Mouse (Mus musculus): Measurements from ENCODE around the gene Ankrd13b. TPM values are rescaled to one million over a fixed set of nuclear protein-coding genes. Genes with fewer than 3 reads are reported as not detected.
A peak's percentile ranks its signal among the peaks of the same experiment; 100 is the strongest.

Ankrd13b gene
- polyA plus RNA-seq, 1 experiment, result not detected

GRCm38 (mm10) chr11:77511336-77511735, 21.9 kb upstream of the Ankrd13b start:
- Histone ChIP-seq H3K27ac (ENCODE audit: insufficient read depth, low read depth, low read length) (no peak overlapping the region), H3K4me3 (ENCODE audit: insufficient read depth, low read depth, low read length) (no peak overlapping the region), H3K4me1 (ENCODE audit: control insufficient read depth, insufficient read depth, low read length) (peaks cover 39% of the 10 kb centered on the region)
- 88% methylated on average over 5 of the region's 5 CpGs for WGBS
- no peak for TF ChIP-seq CTCF (IDR thresholded peaks at IDR 0.05; ENCODE audit: insufficient read depth, low read depth, low read length)
- TF ChIP-seq POLR2A (IDR thresholded peaks at IDR 0.05; ENCODE audit: insufficient read depth, low read depth, low read length), result no peak

DNA sequence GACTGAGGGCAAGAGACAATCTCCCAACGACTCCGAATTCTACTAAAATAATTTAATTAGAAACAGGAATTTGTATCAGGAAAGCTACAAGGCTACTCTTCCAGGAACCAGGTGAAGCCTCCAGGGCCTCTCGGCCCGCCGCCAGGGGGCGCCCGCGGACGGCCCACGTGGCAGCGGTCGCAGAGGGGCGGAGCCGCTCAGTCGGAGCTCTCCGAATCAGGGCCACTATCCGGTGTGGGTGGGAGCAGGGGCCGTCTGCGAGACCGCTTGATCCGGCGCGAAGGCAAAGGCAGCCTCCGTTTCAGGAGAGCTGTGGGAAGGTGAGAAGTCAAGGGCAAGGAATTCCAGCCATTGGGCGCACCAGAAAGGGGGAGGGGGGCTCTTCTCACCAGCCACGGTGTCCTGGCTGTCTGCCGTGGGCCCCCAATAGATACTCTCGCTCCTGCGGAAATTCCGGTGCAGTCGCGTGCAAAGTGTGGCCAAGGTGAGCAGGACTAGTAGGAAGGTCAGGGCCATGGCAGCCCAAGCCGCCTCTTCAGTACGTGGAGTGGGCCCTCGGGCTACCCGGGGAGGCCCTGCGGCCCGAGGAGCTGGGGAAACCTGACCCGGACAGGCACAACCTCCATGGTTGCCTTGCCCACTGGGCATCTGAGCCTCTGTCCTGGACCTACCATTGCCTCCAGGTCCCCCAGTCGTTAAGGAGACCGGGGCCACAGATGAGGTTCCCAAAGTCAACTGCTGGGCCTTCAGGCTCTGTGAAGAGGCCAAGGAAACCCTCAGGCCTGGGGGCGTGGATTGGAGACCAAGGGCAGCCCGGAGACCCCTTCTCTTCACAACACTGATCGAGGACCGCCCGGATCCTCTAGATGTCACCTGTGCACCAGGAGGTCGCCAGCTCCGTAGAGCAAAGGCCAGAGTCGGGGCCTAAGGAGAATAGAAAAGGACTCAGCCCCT, 18.9 kb upstream of the Ankrd13b start:
- peak overlapping the region; percentile 54 for H3K4me3 ChIP-seq (ENCODE audit: insufficient read depth, low read depth, low read length)
- H3K27ac ChIP-seq (ENCODE audit: insufficient read depth, low read depth, low read length), result no peak overlapping the region
- TF ChIP-seq CTCF (IDR thresholded peaks at IDR 0.05; ENCODE audit: insufficient read depth, low read depth, low read length) (peak; percentile 85), POLR2A (IDR thresholded peaks at IDR 0.05; ENCODE audit: insufficient read depth, low read depth, low read length) (0 out of 2 replicates have a peak, but pooled peaks have one; percentile 27)
- peaks cover 22% of the 10 kb centered on the region for H3K4me1 ChIP-seq (ENCODE audit: control insufficient read depth, insufficient read depth, low read length)
- WGBS, result 21% methylated on average over 49 of the region's 49 CpGs

DNA sequence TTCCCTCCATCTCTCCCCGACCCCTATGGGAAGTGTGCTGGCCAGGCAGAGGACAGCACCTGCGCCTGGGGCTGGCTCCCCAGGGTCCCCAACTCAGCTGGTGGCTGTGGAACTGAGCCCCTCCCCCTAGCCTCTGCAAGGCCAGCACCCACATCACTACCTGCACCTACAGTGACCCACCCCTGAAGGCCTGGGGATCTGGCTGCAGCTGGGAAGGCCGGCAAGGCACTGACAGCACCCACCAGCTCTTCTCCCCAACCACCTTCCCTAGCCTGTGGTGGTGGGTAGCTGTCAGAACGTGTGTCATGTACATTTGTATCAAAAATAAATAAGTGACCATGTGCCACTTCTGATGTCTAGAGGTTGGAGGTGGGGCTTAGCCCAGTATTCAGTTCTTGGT, 17.9 kb upstream of the Ankrd13b start:
- peaks cover 16% of the 10 kb centered on the region for H3K4me1 ChIP-seq (ENCODE audit: control insufficient read depth, insufficient read depth, low read length)
- TF ChIP-seq CTCF (IDR thresholded peaks at IDR 0.05; ENCODE audit: insufficient read depth, low read depth, low read length) (0 out of 2 replicates have a peak, but pooled peaks have one; percentile 6), POLR2A (IDR thresholded peaks at IDR 0.05; ENCODE audit: insufficient read depth, low read depth, low read length) (no peak)
- no peak overlapping the region for H3K27ac ChIP-seq (ENCODE audit: insufficient read depth, low read depth, low read length)
- WGBS, result 76% methylated on average over 4 of the region's 4 CpGs
- no peak overlapping the region for H3K4me3 ChIP-seq (ENCODE audit: insufficient read depth, low read depth, low read length)

- H3K27ac ChIP-seq (ENCODE audit: insufficient read depth, low read depth, low read length), result no peak overlapping the region
- TF ChIP-seq POLR2A (IDR thresholded peaks at IDR 0.05; ENCODE audit: insufficient read depth, low read depth, low read length), result no peak
- no peak; the same call in 1 of the 2 replicates for TF ChIP-seq CTCF (IDR thresholded peaks at IDR 0.05; ENCODE audit: insufficient read depth, low read depth, low read length)
- peaks cover 15% of the 10 kb centered on the region for H3K4me1 ChIP-seq (ENCODE audit: control insufficient read depth, insufficient read depth, low read length)
- 85% methylated on average over 6 of the region's 6 CpGs for WGBS
- no peak overlapping the region for H3K4me3 ChIP-seq (ENCODE audit: insufficient read depth, low read depth, low read length)
Observed at GRCm38 (mm10) chr11:77506941-77507340, 17.5 kb upstream of the Ankrd13b start.

DNA sequence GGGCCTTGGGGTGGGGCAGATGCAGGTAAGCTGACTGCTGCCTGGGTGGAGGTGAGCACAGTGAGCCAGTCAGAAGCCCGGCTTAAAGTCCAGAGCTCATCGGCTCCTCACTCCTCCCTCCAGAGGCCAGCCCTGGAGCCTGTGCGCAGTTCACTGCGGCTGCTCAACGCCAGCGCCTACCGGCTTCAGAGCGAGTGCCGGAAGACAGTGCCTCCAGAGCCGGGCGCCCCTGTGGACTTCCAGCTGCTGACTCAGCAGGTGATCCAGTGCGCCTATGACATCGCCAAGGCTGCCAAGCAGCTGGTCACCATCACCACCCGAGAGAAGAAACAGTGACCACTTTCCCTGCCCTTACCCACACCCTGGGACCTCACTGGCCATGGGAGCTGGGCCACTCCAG, 16.8 kb upstream of the Ankrd13b start:
- TF ChIP-seq POLR2A (IDR thresholded peaks at IDR 0.05; ENCODE audit: insufficient read depth, low read depth, low read length) (no peak), CTCF (IDR thresholded peaks at IDR 0.05; ENCODE audit: insufficient read depth, low read depth, low read length) (no peak)
- 79% methylated on average over 14 of the region's 14 CpGs for WGBS

DNA sequence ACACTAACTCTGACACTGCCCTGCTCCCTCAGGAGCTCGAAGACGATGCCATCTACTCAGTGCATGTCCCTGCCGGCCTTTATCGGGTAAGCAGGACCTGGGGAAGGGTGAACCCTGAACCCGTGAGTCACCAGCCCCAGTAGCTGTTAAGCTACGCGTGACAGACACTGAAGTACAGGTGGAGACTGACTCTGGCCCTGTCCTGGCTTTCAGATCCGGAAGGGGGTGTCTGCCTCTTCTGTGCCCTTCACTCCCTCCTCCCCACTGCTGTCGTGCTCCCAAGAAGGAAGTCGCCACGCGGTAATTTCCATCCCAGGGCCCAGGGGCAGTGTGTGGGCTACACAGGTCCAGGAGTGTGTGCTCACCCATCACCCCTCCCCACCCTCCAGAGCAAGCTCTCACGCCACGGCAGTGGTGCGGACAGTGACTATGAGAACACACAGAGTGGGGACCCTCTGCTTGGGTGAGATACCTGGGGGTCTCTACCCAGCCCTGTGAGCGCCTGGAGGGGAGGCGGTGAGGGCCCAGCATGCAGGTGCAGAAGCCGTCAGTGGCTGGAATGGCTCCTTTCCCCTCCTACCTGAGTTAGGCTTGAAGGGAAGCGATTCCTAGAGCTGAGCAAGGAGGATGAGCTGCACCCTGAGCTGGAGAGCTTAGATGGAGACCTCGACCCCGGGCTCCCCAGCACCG, 16.0 kb upstream of the Ankrd13b start:
- TF ChIP-seq CTCF (IDR thresholded peaks at IDR 0.05; ENCODE audit: insufficient read depth, low read depth, low read length) (no peak), POLR2A (IDR thresholded peaks at IDR 0.05; ENCODE audit: insufficient read depth, low read depth, low read length) (no peak)
- H3K4me1 ChIP-seq (ENCODE audit: control insufficient read depth, insufficient read depth, low read length), result peaks cover 21% of the 10 kb centered on the region
- WGBS, result 86% methylated on average over 22 of the region's 22 CpGs
- no peak overlapping the region for H3K27ac ChIP-seq (ENCODE audit: insufficient read depth, low read depth, low read length)
- no peak overlapping the region for H3K4me3 ChIP-seq (ENCODE audit: insufficient read depth, low read depth, low read length)

More for the DNA sequence above, 16.8 kb upstream of the Ankrd13b start:
- no peak overlapping the region for H3K4me3 ChIP-seq (ENCODE audit: insufficient read depth, low read depth, low read length)
- peaks cover 15% of the 10 kb centered on the region for H3K4me1 ChIP-seq (ENCODE audit: control insufficient read depth, insufficient read depth, low read length)
- H3K27ac ChIP-seq (ENCODE audit: insufficient read depth, low read depth, low read length), result no peak overlapping the region

DNA sequence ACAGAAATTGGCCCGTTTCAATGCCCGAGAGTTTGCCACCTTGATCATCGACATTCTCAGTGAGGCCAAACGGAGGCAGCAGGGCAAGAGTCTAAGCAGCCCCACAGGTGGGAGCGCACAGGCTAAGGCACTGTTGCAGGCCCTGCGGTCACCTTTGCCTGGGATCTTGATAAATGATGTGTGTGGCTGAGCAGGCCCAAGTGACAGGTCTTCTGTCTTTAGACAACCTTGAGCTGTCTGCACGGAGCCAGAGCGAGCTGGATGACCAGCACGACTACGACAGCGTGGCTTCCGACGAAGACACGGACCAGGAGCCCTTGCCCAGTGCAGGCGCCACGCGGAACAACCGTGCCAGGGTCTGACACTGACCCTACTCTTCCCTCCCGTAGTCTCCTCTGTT, 14.9 kb upstream of the Ankrd13b start:
- TF ChIP-seq CTCF (IDR thresholded peaks at IDR 0.05; ENCODE audit: insufficient read depth, low read depth, low read length), result no peak
- no peak for TF ChIP-seq POLR2A (IDR thresholded peaks at IDR 0.05; ENCODE audit: insufficient read depth, low read depth, low read length)
- Histone ChIP-seq H3K4me1 (ENCODE audit: control insufficient read depth, insufficient read depth, low read length) (peaks cover 25% of the 10 kb centered on the region), H3K27ac (ENCODE audit: insufficient read depth, low read depth, low read length) (no peak overlapping the region), H3K4me3 (ENCODE audit: insufficient read depth, low read depth, low read length) (no peak overlapping the region)
- 93% methylated on average over 19 of the region's 19 CpGs for WGBS

- H3K4me3 ChIP-seq (ENCODE audit: insufficient read depth, low read depth, low read length), result no peak overlapping the region
- no peak for TF ChIP-seq POLR2A (IDR thresholded peaks at IDR 0.05; ENCODE audit: insufficient read depth, low read depth, low read length)
- TF ChIP-seq CTCF (IDR thresholded peaks at IDR 0.05; ENCODE audit: insufficient read depth, low read depth, low read length), result no peak
- no peak overlapping the region for H3K27ac ChIP-seq (ENCODE audit: insufficient read depth, low read depth, low read length)
- H3K4me1 ChIP-seq (ENCODE audit: control insufficient read depth, insufficient read depth, low read length), result peaks cover 25% of the 10 kb centered on the region
- WGBS, result 52% methylated on average over 3 of the region's 3 CpGs
Observed at GRCm38 (mm10) chr11:77503511-77503910, 14.0 kb upstream of the Ankrd13b start.

- H3K4me1 ChIP-seq (ENCODE audit: control insufficient read depth, insufficient read depth, low read length), result peaks cover 30% of the 10 kb centered on the region
- TF ChIP-seq POLR2A (IDR thresholded peaks at IDR 0.05; ENCODE audit: insufficient read depth, low read depth, low read length), result no peak
- no peak for TF ChIP-seq CTCF (IDR thresholded peaks at IDR 0.05; ENCODE audit: insufficient read depth, low read depth, low read length)
- 80% methylated on average over 6 of the region's 6 CpGs for WGBS
- H3K4me3 ChIP-seq (ENCODE audit: insufficient read depth, low read depth, low read length), result no peak overlapping the region
- no peak overlapping the region for H3K27ac ChIP-seq (ENCODE audit: insufficient read depth, low read depth, low read length)
Observed at GRCm38 (mm10) chr11:77502481-77502880, 13.0 kb upstream of the Ankrd13b start.
